Mouse (Mus musculus): ENCODE data around the gene Ddx23. TPM values are rescaled to one million over a fixed set of nuclear protein-coding genes. Genes with fewer than 3 reads are reported as not detected.
A peak's percentile ranks its signal among the peaks of the same experiment; 100 is the strongest.

The Ddx23 gene
- polyA plus RNA-seq, 1 experiment from 2014 or later: 22.0 TPM

GRCm38 (mm10) chr15:98634541-98635081 lies 28.1 kb downstream of the Ddx23 start:
- peaks cover 17% of the 10 kb centered on the region for H3K27me3 ChIP-seq (ENCODE audit: control insufficient read depth, insufficient read depth, low read length)
- under 1% methylated on average over 64 of the region's 65 CpGs for WGBS

DNA sequence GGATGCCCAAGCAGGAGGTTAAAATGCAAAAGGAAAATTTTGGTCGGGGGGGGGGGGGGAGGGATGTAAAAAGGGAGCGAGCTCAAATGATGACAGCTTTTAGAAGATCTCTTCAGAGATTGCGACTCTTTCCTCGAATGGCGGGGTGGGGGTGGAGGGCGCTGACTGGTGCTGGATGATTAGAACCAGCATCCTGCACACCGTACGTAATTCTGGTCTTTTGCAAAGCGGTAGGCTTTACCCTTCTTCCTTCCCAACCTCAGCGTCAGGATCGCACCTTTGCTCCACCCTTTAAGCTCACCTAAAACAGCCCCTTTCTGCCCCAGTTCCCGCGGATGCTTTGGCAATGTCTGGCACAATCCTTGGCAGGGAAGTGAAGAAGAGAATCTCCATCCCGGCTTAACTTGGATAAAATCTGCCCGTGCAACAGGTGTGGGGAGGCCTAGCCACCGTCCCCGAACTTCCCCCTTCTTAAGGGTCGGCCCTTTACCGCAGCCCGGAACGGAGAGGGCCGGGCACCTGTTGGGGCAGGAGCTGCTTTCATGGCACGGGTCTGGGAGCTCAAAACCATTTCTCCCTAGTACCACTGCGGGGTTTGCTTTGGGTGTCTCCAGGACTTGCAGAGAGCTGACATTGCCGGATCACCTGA lies 28.7 kb downstream of the Ddx23 start:
- Histone ChIP-seq H3K4me3 (ENCODE audit: low read depth, low read length) (peak overlapping the region; percentile 75), H3K4me1 (ENCODE audit: control insufficient read depth, insufficient read depth, low read length) (peaks cover 10% of the 10 kb centered on the region), H3K9ac (replicated peaks; ENCODE audit: low read length) (peak overlapping the region; percentile 83), H3K9me3 (replicated peaks; ENCODE audit: control insufficient read depth, low read length) (no peaks in the 10 kb centered on the region), H3K27me3 (ENCODE audit: control insufficient read depth, insufficient read depth, low read length) (peaks cover 19% of the 10 kb centered on the region), H3K36me3 (replicated peaks; ENCODE audit: control insufficient read depth, insufficient read depth, low read depth, low read length) (no peaks in the 10 kb centered on the region), H3K27ac (replicated peaks; ENCODE audit: low read depth, low read length) (peak overlapping the region; percentile 86), H3K4me2 (ENCODE audit: low read depth, low read length) (peak overlapping the region; percentile 99)
- no peak for DNase-seq (ENCODE audit: low spot score)
- 1% methylated on average over 25 of the region's 25 CpGs for WGBS
- no peak for ATAC-seq (replicated peaks; ENCODE audit: insufficient number of reproducible peaks, low FRiP score, low TSS enrichment, low read depth)

More at GRCm38 (mm10) chr15:98634541-98635081, 28.1 kb downstream of the Ddx23 start:
- peaks cover 10% of the 10 kb centered on the region for H3K4me1 ChIP-seq (ENCODE audit: control insufficient read depth, insufficient read depth, low read length)
- H3K9ac ChIP-seq (replicated peaks; ENCODE audit: low read length): peak overlapping the region; percentile 83
- H3K4me2 ChIP-seq (ENCODE audit: low read depth, low read length): peak overlapping the region; percentile 99
- peak; percentile 87 for DNase-seq (ENCODE audit: low spot score)
- peak overlapping the region; percentile 86 for H3K27ac ChIP-seq (replicated peaks; ENCODE audit: low read depth, low read length)
- H3K4me3 ChIP-seq (ENCODE audit: low read depth, low read length): peak overlapping the region; percentile 75
- H3K36me3 ChIP-seq (replicated peaks; ENCODE audit: control insufficient read depth, insufficient read depth, low read depth, low read length): no peaks in the 10 kb centered on the region
- ATAC-seq (replicated peaks; ENCODE audit: insufficient number of reproducible peaks, low FRiP score, low TSS enrichment, low read depth): peak; percentile 53
- no peaks in the 10 kb centered on the region for H3K9me3 ChIP-seq (replicated peaks; ENCODE audit: control insufficient read depth, low read length)

DNA sequence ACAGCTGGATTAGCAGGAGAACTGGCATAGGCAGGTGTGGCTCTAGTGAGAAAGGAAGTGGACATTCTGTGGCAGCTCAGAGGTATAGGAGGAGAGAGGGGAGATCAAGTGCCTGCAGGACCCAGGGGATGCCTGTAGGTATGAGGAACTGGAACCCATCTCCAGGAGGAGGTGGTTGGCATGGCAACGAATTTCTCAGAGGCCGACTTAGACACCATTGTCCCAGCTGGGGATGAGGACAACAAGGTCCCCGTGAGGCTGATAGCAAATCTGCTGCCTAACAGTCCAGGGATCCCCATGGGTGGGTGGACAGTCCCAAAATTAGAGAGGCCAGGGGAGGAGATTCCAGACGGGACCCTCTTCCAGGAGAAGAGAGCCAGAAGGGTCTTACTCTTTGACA lies 29.8 kb downstream of the Ddx23 start:
- ATAC-seq (replicated peaks; ENCODE audit: insufficient number of reproducible peaks, low FRiP score, low TSS enrichment, low read depth) (no peak), DNase-seq (ENCODE audit: low spot score) (peak; percentile 47)
- peak overlapping the region; percentile 99 for H3K4me2 ChIP-seq (ENCODE audit: low read depth, low read length)
- peaks cover 22% of the 10 kb centered on the region for H3K27me3 ChIP-seq (ENCODE audit: control insufficient read depth, insufficient read depth, low read length)
- WGBS: 1% methylated on average over 4 of the region's 4 CpGs
- peaks cover 12% of the 10 kb centered on the region for H3K4me1 ChIP-seq (ENCODE audit: control insufficient read depth, insufficient read depth, low read length)
- H3K4me3 ChIP-seq (ENCODE audit: low read depth, low read length): peak overlapping the region; percentile 75
- H3K36me3 ChIP-seq (replicated peaks; ENCODE audit: control insufficient read depth, insufficient read depth, low read depth, low read length): no peaks in the 10 kb centered on the region
- H3K9ac ChIP-seq (replicated peaks; ENCODE audit: low read length): no peak overlapping the region; the same call in none of the 2 replicates
- no peaks in the 10 kb centered on the region for H3K9me3 ChIP-seq (replicated peaks; ENCODE audit: control insufficient read depth, low read length)
- H3K27ac ChIP-seq (replicated peaks; ENCODE audit: low read depth, low read length): no peak overlapping the region

GRCm38 (mm10) chr15:98632107-98632744 lies 30.5 kb downstream of the Ddx23 start:
- H3K27me3 ChIP-seq (ENCODE audit: control insufficient read depth, insufficient read depth, low read length): peaks cover 22% of the 10 kb centered on the region
- under 1% methylated on average over 25 of the region's 25 CpGs for WGBS
- H3K4me2 ChIP-seq (ENCODE audit: low read depth, low read length): peak overlapping the region; percentile 99
- peaks cover 12% of the 10 kb centered on the region for H3K4me1 ChIP-seq (ENCODE audit: control insufficient read depth, insufficient read depth, low read length)
- DNase-seq (ENCODE audit: low spot score) (peak; percentile 79), ATAC-seq (replicated peaks; ENCODE audit: insufficient number of reproducible peaks, low FRiP score, low TSS enrichment, low read depth) (peak; percentile 61)
- no peaks in the 10 kb centered on the region for H3K9me3 ChIP-seq (replicated peaks; ENCODE audit: control insufficient read depth, low read length)
- H3K27ac ChIP-seq (replicated peaks; ENCODE audit: low read depth, low read length): peak overlapping the region; percentile 38; the same call in 1 of the 2 replicates
- H3K9ac ChIP-seq (replicated peaks; ENCODE audit: low read length): peak overlapping the region; percentile 52
- no peaks in the 10 kb centered on the region for H3K36me3 ChIP-seq (replicated peaks; ENCODE audit: control insufficient read depth, insufficient read depth, low read depth, low read length)
- H3K4me3 ChIP-seq (ENCODE audit: low read depth, low read length): peak overlapping the region; percentile 75

- peak overlapping the region; percentile 52 for H3K9ac ChIP-seq (replicated peaks; ENCODE audit: low read length)
- H3K27ac ChIP-seq (replicated peaks; ENCODE audit: low read depth, low read length): no peak overlapping the region
- H3K27me3 ChIP-seq (ENCODE audit: control insufficient read depth, insufficient read depth, low read length): peaks cover 20% of the 10 kb centered on the region
- peak overlapping the region; percentile 75; the same call in 1 of the 2 replicates for H3K4me3 ChIP-seq (ENCODE audit: low read depth, low read length)
- H3K9me3 ChIP-seq (replicated peaks; ENCODE audit: control insufficient read depth, low read length): no peaks in the 10 kb centered on the region
- WGBS: under 1% methylated on average over 18 of the region's 18 CpGs
- H3K36me3 ChIP-seq (replicated peaks; ENCODE audit: control insufficient read depth, insufficient read depth, low read depth, low read length): no peaks in the 10 kb centered on the region
- DNase-seq (ENCODE audit: low spot score) (peak; percentile 88), ATAC-seq (replicated peaks; ENCODE audit: insufficient number of reproducible peaks, low FRiP score, low TSS enrichment, low read depth) (0 out of 2 replicates have a peak, but pooled peaks have one; percentile 11)
- H3K4me2 ChIP-seq (ENCODE audit: low read depth, low read length): peak overlapping the region; percentile 99
- peaks cover 12% of the 10 kb centered on the region for H3K4me1 ChIP-seq (ENCODE audit: control insufficient read depth, insufficient read depth, low read length)
Observed at GRCm38 (mm10) chr15:98631493-98631892, 31.2 kb downstream of the Ddx23 start.

DNA sequence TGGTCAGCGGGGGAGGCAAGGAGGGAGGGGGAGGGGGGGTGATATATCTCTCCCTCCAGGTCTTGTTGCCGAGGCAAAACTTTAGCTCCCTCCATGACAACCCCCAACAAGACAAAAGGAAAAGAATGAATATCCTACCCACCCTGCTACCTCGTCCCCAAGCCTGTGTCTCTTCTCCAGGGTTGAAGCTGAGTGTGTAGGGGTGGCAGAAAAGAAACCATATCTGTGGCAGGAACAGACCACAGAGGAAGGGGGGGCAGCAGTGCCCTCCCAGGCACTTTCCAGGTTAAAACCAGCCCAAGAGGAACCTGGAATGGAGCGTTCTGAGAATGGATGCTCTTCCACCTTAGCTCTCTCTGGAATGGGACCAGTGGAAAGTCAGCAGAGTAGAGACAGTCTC lies 32.2 kb downstream of the Ddx23 start, which contains the start of gene Cacnb3:
Gene Cacnb3, plus strand, starts transcription at position 301 of the 400 bp plus-strand sequence.
- no peak within 1 kb of the TSS for H3K27ac ChIP-seq (replicated peaks; ENCODE audit: low read depth, low read length)
- peak within 1 kb of the TSS; percentile 99 for H3K4me2 ChIP-seq (ENCODE audit: low read depth, low read length)
- DNase-seq (ENCODE audit: low spot score) (no peak), ATAC-seq (replicated peaks; ENCODE audit: insufficient number of reproducible peaks, low FRiP score, low TSS enrichment, low read depth) (no peak)
- WGBS: 30% methylated on average over 4 of the region's 4 CpGs
- H3K27me3 ChIP-seq (ENCODE audit: control insufficient read depth, insufficient read depth, low read length): peaks cover 17% of the 10 kb centered on the region
- H3K36me3 ChIP-seq (replicated peaks; ENCODE audit: control insufficient read depth, insufficient read depth, low read depth, low read length): no peaks in the 10 kb centered on the region
- no peaks in the 10 kb centered on the region for H3K9me3 ChIP-seq (replicated peaks; ENCODE audit: control insufficient read depth, low read length)
- H3K4me3 ChIP-seq (ENCODE audit: low read depth, low read length): peak within 1 kb of the TSS; percentile 75; the same call in 1 of the 2 replicates
- H3K4me1 ChIP-seq (ENCODE audit: control insufficient read depth, insufficient read depth, low read length): peaks cover 7% of the 10 kb centered on the region
- peak within 1 kb of the TSS; percentile 52 for H3K9ac ChIP-seq (replicated peaks; ENCODE audit: low read length)

DNA sequence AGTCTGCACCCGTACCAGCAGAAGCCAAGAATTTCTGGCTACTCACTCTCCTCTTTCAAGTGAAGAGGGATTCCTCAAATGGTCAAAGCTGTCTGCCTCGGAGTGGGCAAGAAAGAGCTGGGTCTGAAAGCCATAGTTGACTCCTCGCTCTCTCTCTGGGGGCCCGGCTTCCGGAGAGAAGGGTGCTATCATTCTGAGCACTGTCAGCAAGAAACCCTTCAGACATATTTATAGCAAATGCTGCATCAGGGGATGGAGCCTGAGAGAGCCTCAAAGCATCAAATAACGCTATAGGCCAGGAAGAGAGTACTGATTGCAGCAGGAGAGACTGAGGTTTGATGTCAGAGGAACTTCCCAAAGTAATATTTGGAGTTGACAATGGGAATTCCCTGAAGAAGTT lies 33.2 kb downstream of the Ddx23 start:
- H3K27ac ChIP-seq (replicated peaks; ENCODE audit: low read depth, low read length): no peak overlapping the region
- DNase-seq (ENCODE audit: low spot score): no peak
- peaks cover 7% of the 10 kb centered on the region for H3K4me1 ChIP-seq (ENCODE audit: control insufficient read depth, insufficient read depth, low read length)
- no peaks in the 10 kb centered on the region for H3K36me3 ChIP-seq (replicated peaks; ENCODE audit: control insufficient read depth, insufficient read depth, low read depth, low read length)
- H3K9ac ChIP-seq (replicated peaks; ENCODE audit: low read length): peak overlapping the region; percentile 25; the same call in 1 of the 2 replicates
- H3K9me3 ChIP-seq (replicated peaks; ENCODE audit: control insufficient read depth, low read length): no peaks in the 10 kb centered on the region
- no peak for ATAC-seq (replicated peaks; ENCODE audit: insufficient number of reproducible peaks, low FRiP score, low TSS enrichment, low read depth)
- H3K27me3 ChIP-seq (ENCODE audit: control insufficient read depth, insufficient read depth, low read length): peaks cover 17% of the 10 kb centered on the region
- H3K4me2 ChIP-seq (ENCODE audit: low read depth, low read length): no peak overlapping the region
- 56% methylated on average over 6 of the region's 6 CpGs for WGBS
- H3K4me3 ChIP-seq (ENCODE audit: low read depth, low read length): no peak overlapping the region
